Mouse (Mus musculus): ENCODE data around the gene Cbx1.
A peak's percentile ranks its signal among the peaks of the same experiment; 100 is the strongest.

The Cbx1 gene

DNA sequence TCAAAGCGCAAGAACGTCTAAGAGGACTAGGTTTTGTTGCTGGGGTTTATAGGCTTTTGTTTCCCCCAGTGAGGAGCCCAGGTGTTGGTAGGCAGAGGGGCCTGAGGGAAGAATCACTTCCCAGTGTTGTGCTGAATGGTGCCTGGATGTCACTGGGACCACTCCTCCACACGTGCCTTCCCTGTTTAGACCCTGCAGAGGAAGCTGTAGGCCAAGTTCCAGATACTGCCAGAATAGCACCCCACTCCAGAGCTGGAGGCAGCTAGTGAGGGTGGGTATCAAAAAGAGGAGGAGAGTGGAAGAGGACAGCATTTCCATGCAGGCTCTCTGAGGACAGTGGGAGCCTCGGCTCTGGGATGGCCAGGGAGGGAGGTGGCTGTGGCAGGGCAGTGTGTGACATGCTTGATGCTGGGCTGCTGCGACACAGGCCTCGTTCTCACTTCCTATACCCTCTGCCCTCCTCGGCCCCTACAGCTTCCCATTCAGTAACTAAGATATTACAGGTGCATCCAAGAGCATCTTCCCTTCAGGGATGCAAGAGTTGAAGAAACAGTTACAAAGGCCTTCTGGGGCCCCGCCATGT is 29.3 kb downstream of the Cbx1 start:
- no peak for DNase-seq

GRCm38 (mm10) chr11:96821956-96822355 is 33.0 kb downstream of the Cbx1 start:
- no peak for DNase-seq

DNA sequence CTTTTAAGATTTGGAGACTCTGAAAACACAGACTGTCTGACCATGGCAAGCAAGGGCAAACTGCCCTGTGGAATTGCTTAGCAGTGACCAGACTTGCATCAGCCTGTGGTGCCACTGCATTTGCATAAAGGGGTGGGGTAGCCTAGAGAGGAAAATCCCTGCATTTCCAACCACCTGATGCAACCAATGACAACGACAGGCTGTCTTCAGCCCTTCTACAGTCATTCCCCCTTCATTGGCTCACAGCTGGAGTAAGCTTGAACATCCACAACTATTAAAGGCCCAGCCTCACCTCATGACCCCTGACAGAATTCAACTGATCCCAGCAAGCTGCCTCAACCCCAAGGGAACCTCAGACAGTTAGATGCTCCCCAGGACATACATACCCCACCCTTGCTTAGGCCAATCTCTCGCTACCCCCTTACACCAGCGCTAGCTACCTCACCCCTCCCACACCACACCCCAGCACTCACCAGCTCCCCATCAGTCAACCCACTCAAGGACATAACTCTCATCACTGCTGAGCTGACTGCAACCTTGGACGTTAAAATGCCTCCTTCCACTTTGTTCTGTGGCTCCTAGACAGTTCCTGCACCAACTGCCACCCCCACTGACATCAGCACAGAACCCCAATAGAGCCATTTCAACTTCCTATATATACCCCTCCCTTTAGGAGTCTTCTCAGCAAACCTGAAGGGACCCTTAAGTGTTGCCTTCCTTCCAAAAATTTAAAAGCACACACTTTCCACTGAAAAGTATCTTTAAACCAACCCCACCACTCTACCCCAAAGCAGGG is 33.9 kb downstream of the Cbx1 start:
- DNase-seq = peak; percentile 20

- no peak for DNase-seq
Measured at GRCm38 (mm10) chr11:96823471-96823837, 34.5 kb downstream of the Cbx1 start.

DNA sequence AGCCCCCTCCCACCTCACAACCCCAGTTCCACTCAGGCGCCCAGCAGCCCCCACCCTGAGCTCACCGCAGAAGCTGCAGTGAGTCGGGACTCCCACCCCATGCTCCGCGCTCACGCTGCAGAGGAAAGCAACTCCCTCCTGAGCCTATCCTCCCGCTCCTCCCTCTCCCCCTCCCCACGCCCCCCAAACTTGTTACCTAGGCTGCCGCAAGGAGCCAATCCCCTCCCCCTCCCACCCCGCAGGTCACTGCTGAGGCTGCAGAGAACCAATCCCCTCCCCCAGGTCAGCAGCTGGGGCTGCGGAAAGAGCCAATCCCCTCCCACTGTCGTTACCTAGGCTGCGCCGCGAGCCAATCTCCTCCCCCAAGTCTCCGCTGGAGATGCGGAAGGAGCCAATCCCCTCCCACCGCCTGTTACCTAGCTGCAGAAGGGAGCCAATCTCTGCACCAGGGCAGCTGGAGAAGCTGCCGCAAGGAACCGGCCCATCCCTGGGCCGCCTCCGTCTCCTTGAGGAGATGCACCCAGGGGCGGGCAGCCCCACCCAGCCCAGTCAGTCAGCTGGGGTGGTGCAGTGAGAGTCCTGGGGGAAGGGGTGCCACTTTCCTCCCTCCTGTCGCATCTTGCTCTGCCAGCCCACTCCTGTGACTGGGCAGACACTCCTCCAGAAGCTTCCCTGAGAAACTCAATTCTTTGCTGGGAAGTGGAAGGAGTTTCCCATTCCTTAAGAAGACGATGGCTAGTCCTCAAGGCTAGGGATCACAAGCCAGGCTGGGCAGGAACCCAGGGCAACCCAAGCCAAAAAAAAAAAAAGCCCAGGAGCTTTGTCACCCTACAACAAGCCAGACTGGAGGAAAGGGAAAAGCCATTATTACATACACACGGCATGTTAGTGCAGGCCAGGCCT is 35.2 kb downstream of the Cbx1 start:
- peak; percentile 88 for DNase-seq

- peak; percentile 32 for DNase-seq
Measured at GRCm38 (mm10) chr11:96824783-96825495, 36.0 kb downstream of the Cbx1 start.

GRCm38 (mm10) chr11:96826481-96826880 is 37.6 kb downstream of the Cbx1 start:
- DNase-seq = no peak

- DNase-seq = no peak
Measured at GRCm38 (mm10) chr11:96827062-96827581, 38.2 kb downstream of the Cbx1 start.

DNA sequence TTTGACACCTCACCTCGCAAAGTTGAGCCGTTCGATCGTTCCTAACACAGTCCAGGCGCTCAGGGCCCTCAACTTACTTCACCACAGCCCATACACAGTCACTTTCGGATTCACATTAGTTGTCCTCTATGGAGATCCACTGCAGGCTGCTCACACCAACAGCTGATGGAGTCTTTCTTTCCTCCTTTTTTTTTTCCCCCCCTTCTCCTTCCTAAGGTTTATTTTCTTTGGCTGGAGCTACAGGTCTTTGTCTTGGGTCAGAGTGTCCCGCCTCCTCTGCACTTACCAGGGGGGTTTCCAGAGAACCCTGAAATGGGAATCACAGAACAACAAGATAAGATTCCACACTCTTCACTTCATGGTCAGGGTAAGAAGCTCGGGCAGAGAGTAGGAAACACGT is 39.0 kb downstream of the Cbx1 start:
- DNase-seq = no peak

DNA sequence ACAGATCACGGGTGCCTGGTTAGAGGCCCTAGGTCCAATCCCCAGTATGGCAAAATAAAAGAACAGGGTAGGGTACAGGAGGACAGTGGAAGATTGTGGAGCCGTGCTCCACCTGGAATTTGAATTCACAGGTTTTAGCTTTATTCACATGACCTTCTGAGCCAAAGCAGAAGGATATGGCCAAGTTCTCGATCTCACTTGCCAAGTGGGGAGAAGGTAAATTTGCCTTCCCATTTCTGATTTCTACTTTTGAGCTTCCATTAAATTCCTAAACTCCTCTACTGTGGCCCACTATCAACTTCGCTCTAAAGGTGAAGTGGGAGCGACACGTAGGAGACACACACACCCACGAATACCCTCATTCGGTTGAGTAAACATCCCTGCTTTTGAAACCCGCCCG is 40.0 kb downstream of the Cbx1 start:
- DNase-seq = no peak

DNA sequence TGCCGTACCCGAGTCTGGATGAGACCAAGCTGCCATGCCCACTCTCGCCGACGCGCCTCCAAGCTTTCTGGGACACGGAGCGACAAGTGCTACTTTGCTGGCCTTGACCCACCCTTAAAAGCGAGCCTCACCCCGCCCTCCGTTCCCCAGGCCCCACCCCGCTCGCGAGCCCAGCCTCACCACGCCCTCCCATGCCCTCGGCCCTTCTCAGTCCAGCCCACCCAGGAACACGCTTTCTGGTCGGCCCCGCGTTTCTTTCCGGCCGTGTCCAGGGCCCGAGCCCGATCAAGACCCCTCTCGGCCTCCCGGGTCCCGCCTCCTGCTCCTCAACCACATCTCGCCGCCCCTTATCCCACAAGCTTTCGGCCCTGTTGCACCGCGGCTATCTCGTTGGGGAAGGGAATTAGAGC is 40.5 kb downstream of the Cbx1 start:
- DNase-seq = peak; percentile 96

- peak; percentile 98 for DNase-seq
Measured at GRCm38 (mm10) chr11:96829813-96830538, 41.0 kb downstream of the Cbx1 start, which contains the start of gene Nfe2l1. Nfe2l1 (minus strand) TSS chr11:96829968.

DNA sequence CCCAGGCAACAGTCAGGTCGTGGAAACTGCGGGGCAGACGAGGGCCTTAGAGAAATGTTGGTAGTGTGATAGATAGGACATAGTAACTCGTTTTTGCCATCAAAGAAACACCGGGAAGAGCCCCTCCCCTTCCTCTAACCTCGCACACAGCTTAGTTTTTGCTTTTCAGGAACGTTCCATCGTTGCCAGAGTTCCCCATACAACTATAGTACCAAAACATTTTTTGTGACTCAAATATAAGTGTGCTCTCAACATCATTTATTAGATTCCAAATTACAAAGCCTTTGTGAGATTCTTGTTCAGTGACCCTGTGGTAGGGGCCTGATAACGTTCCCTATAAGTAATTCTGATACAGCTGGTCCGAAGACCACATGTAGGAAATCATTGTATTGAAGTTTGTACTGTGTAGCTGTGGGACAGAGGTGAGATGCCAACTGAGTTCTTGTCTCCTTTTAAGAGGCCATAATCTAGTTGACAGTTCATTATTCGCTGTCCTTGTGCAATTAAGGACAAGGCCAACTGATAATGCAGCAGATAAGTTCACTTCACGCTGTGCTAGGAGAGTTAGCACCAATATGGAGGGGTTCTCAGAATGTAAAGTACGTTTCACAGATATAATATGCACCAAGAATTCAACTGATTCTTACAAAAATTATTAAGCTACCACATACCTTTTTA is 41.8 kb downstream of the Cbx1 start:
- no peak for DNase-seq

DNA sequence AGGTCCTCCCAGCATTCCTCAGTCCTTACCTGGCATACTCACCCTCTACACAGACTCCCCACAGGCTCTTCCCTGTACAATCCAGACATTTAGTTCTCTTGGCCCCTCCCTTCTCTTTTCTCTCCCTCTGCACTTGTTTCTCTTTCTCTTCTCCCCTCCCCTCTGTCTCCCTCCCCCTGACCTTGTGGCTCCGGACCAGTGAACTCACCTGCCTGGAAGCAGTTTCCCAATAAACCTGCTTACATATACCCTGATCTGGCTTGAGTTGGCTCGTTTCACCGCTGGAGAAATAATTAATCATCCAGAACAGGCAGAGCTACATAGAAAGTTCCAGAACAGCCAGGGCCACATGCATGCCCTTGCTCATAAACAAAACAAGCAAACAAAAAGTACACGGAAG is 42.6 kb downstream of the Cbx1 start:
- DNase-seq = no peak

DNA sequence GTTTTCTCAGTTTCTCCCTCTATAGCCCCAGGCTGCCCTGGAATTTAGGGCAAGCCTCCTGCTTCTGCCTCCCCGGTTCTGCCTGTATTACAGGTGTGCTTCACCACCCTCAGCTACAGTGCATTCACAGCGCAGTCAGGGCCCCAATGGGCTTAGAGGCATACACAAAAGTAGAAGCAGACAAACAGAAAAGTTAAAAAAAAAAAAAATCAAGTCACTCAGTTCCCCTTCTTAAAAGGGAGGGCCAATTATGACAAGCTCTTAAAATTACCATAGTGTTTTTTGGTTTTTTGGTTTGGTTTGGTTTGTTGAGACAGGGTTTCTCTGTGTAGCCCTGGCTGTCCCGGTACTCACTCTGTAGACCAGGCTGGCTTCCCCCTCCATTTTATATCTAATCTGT is 43.6 kb downstream of the Cbx1 start:
- no peak for DNase-seq

DNA sequence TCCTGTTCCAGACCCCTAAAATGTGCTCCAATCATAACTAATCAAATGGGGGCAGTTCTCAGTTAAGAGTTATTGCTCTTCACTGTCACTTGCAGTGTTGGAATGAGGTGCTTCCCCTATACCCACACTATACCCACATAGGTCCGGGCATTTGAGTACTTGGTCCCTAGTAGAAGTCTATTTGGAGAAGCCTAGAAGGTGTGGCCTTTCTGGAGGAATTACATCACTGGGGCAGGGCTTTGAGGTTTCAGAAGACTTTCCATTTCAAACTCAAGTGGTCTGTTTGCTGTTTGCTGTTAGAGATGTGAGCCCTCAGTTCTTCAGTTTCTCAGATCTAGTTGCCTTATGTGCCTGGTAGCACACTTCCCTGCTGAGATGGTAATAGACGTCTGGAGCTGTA is 44.0 kb downstream of the Cbx1 start:
- no peak for DNase-seq

- no peak for DNase-seq
Measured at GRCm38 (mm10) chr11:96834127-96834526, 45.2 kb downstream of the Cbx1 start.

DNA sequence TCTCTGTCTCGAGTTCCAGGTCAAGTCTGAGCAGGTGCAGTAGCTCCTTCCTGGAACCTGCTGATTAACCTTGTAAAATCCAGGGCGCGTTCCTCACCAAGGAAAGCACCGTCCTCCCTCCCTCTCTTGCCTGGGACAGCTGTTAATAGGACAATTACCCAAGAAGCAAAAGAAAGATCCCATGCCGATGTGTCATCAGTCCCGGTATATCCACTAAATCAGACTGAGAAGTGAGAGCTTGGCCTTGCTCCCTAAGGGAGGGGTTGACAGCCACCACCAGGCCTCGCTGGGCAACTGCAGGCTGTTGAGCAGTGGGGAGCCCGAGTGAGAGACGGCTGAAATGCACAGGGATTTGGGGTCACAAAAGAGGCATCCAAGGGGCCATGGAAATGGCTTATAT is 48.4 kb downstream of the Cbx1 start:
- no peak for DNase-seq

DNA sequence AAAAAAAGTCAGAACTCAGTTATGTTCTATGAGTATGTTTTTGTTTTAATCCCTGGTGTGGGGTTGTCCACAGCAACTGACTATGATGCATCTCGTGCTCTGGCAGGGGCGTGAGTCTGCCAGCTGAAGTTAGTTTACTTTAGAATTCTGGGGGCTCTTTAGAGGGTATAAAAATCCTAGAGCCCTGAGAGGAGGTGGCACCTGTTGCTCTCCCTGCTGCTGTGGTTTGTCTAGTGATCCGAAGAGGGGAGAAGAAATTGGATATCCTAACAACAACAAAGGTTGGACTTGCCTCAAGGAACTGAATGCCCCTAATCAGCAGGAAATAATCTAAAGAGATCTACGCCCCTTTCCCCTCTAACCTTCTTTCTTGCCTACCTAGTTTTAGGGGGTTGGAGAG is 49.4 kb downstream of the Cbx1 start:
- DNase-seq = no peak

DNA sequence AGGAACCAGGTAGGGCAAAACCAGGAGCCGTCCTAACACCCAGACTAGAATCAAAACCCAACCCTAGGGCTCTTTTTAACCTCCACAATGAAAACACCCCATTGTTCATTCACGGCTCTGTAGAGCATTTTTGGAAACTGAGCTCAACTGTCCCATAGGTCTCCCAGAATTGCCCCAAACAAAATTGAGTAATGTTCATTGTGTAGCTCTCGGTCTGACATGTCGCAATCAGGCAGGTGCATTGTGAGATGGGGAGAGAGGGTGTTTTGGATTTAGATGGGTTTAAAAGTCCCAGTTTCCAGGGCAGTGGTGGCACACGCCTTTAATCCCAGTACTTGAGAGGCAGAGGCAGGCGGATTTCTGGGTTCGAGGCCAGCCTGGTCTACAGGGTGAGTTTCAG is 50.5 kb downstream of the Cbx1 start:
- DNase-seq = no peak

DNA sequence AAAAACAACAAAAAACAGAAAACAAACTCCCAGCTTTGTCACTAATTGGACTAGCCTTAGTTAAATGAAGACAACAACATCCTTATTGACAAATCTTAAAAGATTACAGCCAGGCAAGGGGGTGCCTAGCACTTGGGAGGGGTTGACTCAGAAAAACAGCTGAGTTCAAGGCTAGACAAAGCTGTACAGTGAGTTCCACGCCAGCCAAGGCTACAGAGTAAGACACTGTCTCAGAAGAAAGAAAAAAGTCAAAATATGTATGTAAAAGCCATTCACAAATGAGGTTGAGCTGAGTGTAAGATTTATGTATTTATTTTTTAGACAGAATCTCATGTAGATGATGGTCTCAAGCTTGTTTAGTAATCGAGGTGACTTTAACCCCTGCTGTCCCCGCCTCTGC is 51.0 kb downstream of the Cbx1 start:
- no peak for DNase-seq

Data from liver (tissue).